Mouse (Mus musculus) hindbrain, embryonic 16.5 days (tissue): ENCODE data around the gene Hcn4. TPM values are rescaled to one million over a fixed set of nuclear protein-coding genes. Genes with fewer than 3 reads are reported as not detected.

Experiments used
- ATAC-seq: fragments of 200-750 bp; cut with Nextera tagmentation; 2 replicates; pipeline ENCODE4 v1.8.0; 2017; ENCODE audit warnings: moderate TSS enrichment, moderate library complexity
- H3K27ac ChIP-seq: fragments of 300-500 bp; sonication (generic); 2 replicates; pipeline ENCODE4 v1.5.1; 2014; ENCODE audit warnings: low read depth, mild to moderate bottlenecking, control low read depth, low read length, moderate library complexity
- H3K27me3 ChIP-seq: fragments of 300-500 bp; sonication (generic); replicated peaks from 2 replicates; pipeline ENCODE4 v1.6.1; 2014; ENCODE audit warnings: low read length; ENCODE audit not compliant: control insufficient read depth, insufficient read depth
- H3K36me3 ChIP-seq: fragments of 300-500 bp; sonication (generic); 2 replicates; pipeline ENCODE4 v1.6.1; 2014; ENCODE audit warnings: mild to moderate bottlenecking, low read length, moderate library complexity, mixed read lengths; ENCODE audit not compliant: control insufficient read depth, insufficient read depth
- H3K4me1 ChIP-seq: fragments of 300-500 bp; sonication (generic); 2 replicates; pipeline ENCODE4 v1.6.1; 2014; ENCODE audit warnings: low read depth, low read length; ENCODE audit not compliant: control insufficient read depth, insufficient read depth
- H3K4me2 ChIP-seq: fragments of 300-500 bp; sonication (generic); 2 replicates; pipeline ENCODE4 v1.6.1; 2014; ENCODE audit warnings: mild to moderate bottlenecking, low read length, control low read depth, moderate library complexity
- H3K4me3 ChIP-seq: fragments of 300-500 bp; sonication (generic); 2 replicates; pipeline ENCODE4 v1.5.1; 2014; ENCODE audit warnings: mild to moderate bottlenecking, low read length, control low read depth, moderate library complexity
- H3K9ac ChIP-seq: fragments of 300-500 bp; sonication (generic); 2 replicates; pipeline ENCODE4 v1.6.1; 2014; ENCODE audit warnings: low read depth, mild to moderate bottlenecking, control low read depth, low read length, moderate library complexity
- H3K9me3 ChIP-seq: fragments of 300-500 bp; sonication (generic); 2 replicates; pipeline ENCODE4 v1.6.1; 2014; ENCODE audit warnings: mild to moderate bottlenecking, low read length, moderate library complexity; ENCODE audit not compliant: control insufficient read depth
- WGBS: fragments of 180-500 bp; shearing (Covaris S2); extraction: QIAGEN DNeasy Blood & Tissue Kit; methylation state at CpG from one replicate; pipeline ENCODE4 v1.1.7; 2014; 5-methylcytosine and 5-hydroxymethylcytosine counted together
- polyA plus RNA-seq: library from polyadenylated mRNA; unstranded; fragments of >200 nt; fragmentation: Nextera tagmentation; extraction: Ambion mirVana; gene quantifications from 2 replicates; pipeline ENCODE4 v1.2.1, GENCODE M21; 2015

Gene Hcn4
- 2.8 and 3.5 TPM in 2 replicates for polyA plus RNA-seq

- H3K9me3 ChIP-seq = no peaks in the 10 kb centered on the region
- H3K27me3 ChIP-seq = peaks cover 9% of the 10 kb centered on the region; the same call in 1 of the 2 replicates
- peak; percentile 28; the same call in 1 of the 2 replicates for ATAC-seq
- H3K27ac ChIP-seq = peak within 1 kb of the TSS; percentile 91
- peak within 1 kb of the TSS; percentile 90 for H3K4me3 ChIP-seq
- peaks cover 32% of the 10 kb centered on the region for H3K4me1 ChIP-seq
- WGBS = under 1% methylated on average over 57 of the region's 95 CpGs
- peak within 1 kb of the TSS; percentile 89 for H3K4me2 ChIP-seq
- no peaks in the 10 kb centered on the region for H3K36me3 ChIP-seq
- H3K9ac ChIP-seq = peak within 1 kb of the TSS; percentile 90
Measured at GRCm38 (mm10) chr9:58823139-58823917, at the start of gene Hcn4. Gene Hcn4, plus strand, starts transcription at chr9:58823412.

- Histone ChIP-seq H3K4me3 (no peak overlapping the region), H3K4me1 (no peaks in the 10 kb centered on the region), H3K27ac (no peak overlapping the region), H3K4me2 (no peak overlapping the region), H3K9me3 (no peaks in the 10 kb centered on the region), H3K9ac (no peak overlapping the region), H3K36me3 (no peaks in the 10 kb centered on the region), H3K27me3 (no peaks in the 10 kb centered on the region)
- 62% methylated on average over 3 of the region's 3 CpGs for WGBS
- ATAC-seq = no peak
Measured at GRCm38 (mm10) chr9:58774761-58775160, 48.5 kb upstream of the Hcn4 start.

GRCm38 (mm10) chr9:58775363-58775762, 47.8 kb upstream of the Hcn4 start:
- H3K4me1 ChIP-seq = no peaks in the 10 kb centered on the region
- H3K4me3 ChIP-seq = no peak overlapping the region
- no peak overlapping the region for H3K9ac ChIP-seq
- no peak overlapping the region for H3K4me2 ChIP-seq
- no peak overlapping the region for H3K27ac ChIP-seq
- ATAC-seq = no peak
- no peaks in the 10 kb centered on the region for H3K36me3 ChIP-seq
- no peaks in the 10 kb centered on the region for H3K9me3 ChIP-seq
- no peaks in the 10 kb centered on the region for H3K27me3 ChIP-seq
- 19% methylated on average over 2 of the region's 2 CpGs for WGBS

GRCm38 (mm10) chr9:58789476-58789875, 33.7 kb upstream of the Hcn4 start:
- Histone ChIP-seq H3K36me3 (no peaks in the 10 kb centered on the region), H3K27ac (no peak overlapping the region), H3K4me3 (no peak overlapping the region), H3K27me3 (no peaks in the 10 kb centered on the region), H3K4me1 (no peaks in the 10 kb centered on the region), H3K9ac (no peak overlapping the region), H3K4me2 (no peak overlapping the region), H3K9me3 (no peaks in the 10 kb centered on the region)
- 75% methylated on average over 3 of the region's 3 CpGs for WGBS
- ATAC-seq = no peak

- no peak overlapping the region for H3K4me3 ChIP-seq
- H3K27ac ChIP-seq = no peak overlapping the region
- WGBS = 77% methylated on average over 7 of the region's 7 CpGs
- no peak overlapping the region for H3K9ac ChIP-seq
- H3K9me3 ChIP-seq = no peaks in the 10 kb centered on the region
- H3K4me2 ChIP-seq = no peak overlapping the region
- no peaks in the 10 kb centered on the region for H3K4me1 ChIP-seq
- H3K27me3 ChIP-seq = no peaks in the 10 kb centered on the region
- H3K36me3 ChIP-seq = no peaks in the 10 kb centered on the region
- no peak for ATAC-seq
Measured at GRCm38 (mm10) chr9:58798155-58798554, 25.1 kb upstream of the Hcn4 start.

- H3K36me3 ChIP-seq = no peaks in the 10 kb centered on the region
- no peaks in the 10 kb centered on the region; the same call in none of the 2 replicates for H3K4me1 ChIP-seq
- H3K4me2 ChIP-seq = no peak overlapping the region
- H3K4me3 ChIP-seq = no peak overlapping the region
- H3K9me3 ChIP-seq = no peaks in the 10 kb centered on the region
- no peak for ATAC-seq
- no peak overlapping the region for H3K9ac ChIP-seq
- H3K27me3 ChIP-seq = no peaks in the 10 kb centered on the region
- no peak overlapping the region for H3K27ac ChIP-seq
- 83% methylated on average over 2 of the region's 2 CpGs for WGBS
Measured at GRCm38 (mm10) chr9:58801441-58801840, 21.8 kb upstream of the Hcn4 start.

- Histone ChIP-seq H3K4me1 (no peaks in the 10 kb centered on the region; the same call in none of the 2 replicates), H3K27me3 (no peaks in the 10 kb centered on the region), H3K4me3 (no peak overlapping the region), H3K27ac (no peak overlapping the region), H3K4me2 (no peak overlapping the region), H3K9me3 (no peaks in the 10 kb centered on the region), H3K36me3 (no peaks in the 10 kb centered on the region), H3K9ac (no peak overlapping the region)
- WGBS = 80% methylated on average over 4 of the region's 4 CpGs
- ATAC-seq = no peak
Measured at GRCm38 (mm10) chr9:58802294-58802693, 20.9 kb upstream of the Hcn4 start.

GRCm38 (mm10) chr9:58802802-58803201, 20.4 kb upstream of the Hcn4 start:
- Histone ChIP-seq H3K36me3 (no peaks in the 10 kb centered on the region), H3K4me3 (no peak overlapping the region), H3K4me2 (no peak overlapping the region), H3K27me3 (no peaks in the 10 kb centered on the region), H3K27ac (no peak overlapping the region), H3K4me1 (no peaks in the 10 kb centered on the region; the same call in none of the 2 replicates), H3K9me3 (no peaks in the 10 kb centered on the region), H3K9ac (no peak overlapping the region)
- WGBS = 72% methylated on average over 5 of the region's 5 CpGs
- no peak for ATAC-seq

GRCm38 (mm10) chr9:58805601-58806318, 17.5 kb upstream of the Hcn4 start:
- H3K4me1 ChIP-seq = no peaks in the 10 kb centered on the region; the same call in none of the 2 replicates
- H3K4me2 ChIP-seq = peak overlapping the region; percentile 40
- WGBS = 11% methylated on average over 15 of the region's 15 CpGs
- no peaks in the 10 kb centered on the region for H3K36me3 ChIP-seq
- no peaks in the 10 kb centered on the region for H3K27me3 ChIP-seq
- H3K4me3 ChIP-seq = peak overlapping the region; percentile 15
- H3K27ac ChIP-seq = no peak overlapping the region
- peak overlapping the region; percentile 5; the same call in 1 of the 2 replicates for H3K9ac ChIP-seq
- ATAC-seq = 0 out of 2 replicates have a peak, but pooled peaks have one; percentile 52
- no peaks in the 10 kb centered on the region for H3K9me3 ChIP-seq
